Mouse (Mus musculus) heart, embryonic 15.5 days (tissue): Measurements from ENCODE around the gene Actg1. TPM values are rescaled to one million over a fixed set of nuclear protein-coding genes. Genes with fewer than 3 reads are reported as not detected.
A peak's percentile ranks its signal among the peaks of the same experiment; 100 is the strongest.

Experiments
- ATAC-seq: fragments of 200-750 bp; cut with Nextera tagmentation; replicated peaks from 2 replicates; pipeline ENCODE4 v1.8.0; 2017; ENCODE audit warnings: low read depth, moderate TSS enrichment; ENCODE audit not compliant: insufficient number of reproducible peaks, insufficient read depth, low FRiP score
- H3K27ac ChIP-seq: fragments of 300-500 bp; sonication (generic); 2 replicates; pipeline ENCODE4 v1.5.1; 2015; ENCODE audit warnings: mild to moderate bottlenecking, inconsistent platforms
- H3K27me3 ChIP-seq: fragments of 300-500 bp; sonication (generic); 2 replicates; pipeline ENCODE4 v1.6.1; 2015; ENCODE audit warnings: inconsistent platforms
- H3K36me3 ChIP-seq: fragments of 300-500 bp; sonication (generic); 2 replicates; pipeline ENCODE4 v1.6.1; 2015; ENCODE audit warnings: mild to moderate bottlenecking, inconsistent platforms
- H3K4me1 ChIP-seq: fragments of 300-500 bp; sonication (generic); replicated peaks from 2 replicates; pipeline ENCODE4 v1.6.1; 2015; ENCODE audit warnings: inconsistent platforms
- H3K4me2 ChIP-seq: fragments of 300-500 bp; sonication (generic); 2 replicates; pipeline ENCODE4 v1.6.1; 2015; ENCODE audit warnings: inconsistent platforms, mild to moderate bottlenecking, moderate library complexity
- H3K4me3 ChIP-seq: fragments of 300-500 bp; sonication (generic); 2 replicates; pipeline ENCODE4 v1.5.1; 2015; ENCODE audit warnings: mild to moderate bottlenecking, inconsistent platforms
- H3K9ac ChIP-seq: fragments of 300-500 bp; sonication (generic); 2 replicates; pipeline ENCODE4 v1.6.1; 2015; ENCODE audit warnings: mild to moderate bottlenecking, inconsistent platforms
- H3K9me3 ChIP-seq: fragments of 300-500 bp; sonication (generic); replicated peaks from 2 replicates; pipeline ENCODE4 v1.6.1; 2016; ENCODE audit warnings: inconsistent platforms
- WGBS: fragments of 180-500 bp; shearing (Covaris S2); methylation state at CpG from one replicate; pipeline ENCODE4 v1.1.7; 2015; ENCODE audit warnings: mixed read lengths; 5-methylcytosine and 5-hydroxymethylcytosine counted together
- polyA plus RNA-seq: library from polyadenylated mRNA; unstranded; fragments of >200 nt; fragmentation: Nextera tagmentation; extraction: Ambion mirVana; gene quantifications from 2 replicates; pipeline ENCODE4 v1.2.1, GENCODE M21; 2015

Gene Actg1
- polyA plus RNA-seq, 1 experiment from 2014 or later: 921 TPM

- Histone ChIP-seq H3K27me3 (no peaks in the 10 kb centered on the region), H3K4me2 (peak overlapping the region; percentile 97), H3K4me3 (peak overlapping the region; percentile 82), H3K27ac (peak overlapping the region; percentile 67), H3K9ac (peak overlapping the region; percentile 86), H3K9me3 (no peaks in the 10 kb centered on the region), H3K36me3 (peaks cover 60% of the 10 kb centered on the region), H3K4me1 (peaks cover 69% of the 10 kb centered on the region)
- WGBS: 2% methylated on average over 34 of the region's 40 CpGs
- ATAC-seq: peak; percentile 7
These were observed 29.8 kb upstream of the Actg1 start for GRCm38 (mm10) chr11:120378031-120378610.

DNA sequence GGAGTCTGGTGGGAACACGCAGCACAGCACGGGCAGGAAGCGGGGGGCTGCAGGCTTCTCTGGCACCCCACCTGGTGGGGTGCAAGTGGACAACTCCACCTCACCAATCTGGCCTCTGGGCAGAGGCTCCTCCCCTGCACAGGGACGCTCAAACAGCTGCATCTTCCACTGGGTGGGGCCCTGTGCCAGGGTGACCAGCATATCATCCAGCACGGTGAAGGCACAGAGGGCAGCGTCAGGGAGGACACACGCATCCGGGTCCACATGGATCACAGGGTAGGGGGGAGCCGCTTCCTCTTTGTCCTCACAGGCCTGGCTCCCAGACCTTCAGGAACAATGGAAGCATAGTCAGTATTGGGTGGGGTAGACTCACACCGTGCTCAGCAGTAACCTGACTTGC lies 29.0 kb upstream of the Actg1 start:
- no peaks in the 10 kb centered on the region for H3K9me3 ChIP-seq
- H3K4me2 ChIP-seq: peak overlapping the region; percentile 97
- no peak for ATAC-seq
- 64% methylated on average over 10 of the region's 10 CpGs for WGBS
- peak overlapping the region; percentile 86 for H3K9ac ChIP-seq
- H3K27me3 ChIP-seq: no peaks in the 10 kb centered on the region
- peaks cover 65% of the 10 kb centered on the region for H3K4me1 ChIP-seq
- H3K36me3 ChIP-seq: peaks cover 61% of the 10 kb centered on the region
- H3K4me3 ChIP-seq: peak overlapping the region; percentile 82
- no peak overlapping the region; the same call in 1 of the 2 replicates for H3K27ac ChIP-seq

GRCm38 (mm10) chr11:120376302-120377160 lies 28.2 kb upstream of the Actg1 start:
- no peak for ATAC-seq
- WGBS: 85% methylated on average over 17 of the region's 17 CpGs
- H3K9ac ChIP-seq: no peak overlapping the region
- H3K4me3 ChIP-seq: peak overlapping the region; percentile 82; the same call in 1 of the 2 replicates
- H3K27ac ChIP-seq: no peak overlapping the region
- H3K36me3 ChIP-seq: peaks cover 62% of the 10 kb centered on the region
- H3K4me1 ChIP-seq: peaks cover 57% of the 10 kb centered on the region
- no peaks in the 10 kb centered on the region for H3K9me3 ChIP-seq
- H3K4me2 ChIP-seq: no peak overlapping the region
- H3K27me3 ChIP-seq: no peaks in the 10 kb centered on the region

GRCm38 (mm10) chr11:120375324-120375723 lies 27.0 kb upstream of the Actg1 start:
- H3K9me3 ChIP-seq: no peaks in the 10 kb centered on the region
- H3K27ac ChIP-seq: no peak overlapping the region
- H3K4me3 ChIP-seq: no peak overlapping the region
- 93% methylated on average over 10 of the region's 10 CpGs for WGBS
- peaks cover 54% of the 10 kb centered on the region for H3K36me3 ChIP-seq
- no peak overlapping the region for H3K4me2 ChIP-seq
- no peak overlapping the region for H3K9ac ChIP-seq
- peaks cover 49% of the 10 kb centered on the region for H3K4me1 ChIP-seq
- no peaks in the 10 kb centered on the region for H3K27me3 ChIP-seq
- ATAC-seq: no peak

- ATAC-seq: peak; percentile 63
- Histone ChIP-seq H3K4me2 (no peak overlapping the region), H3K9ac (peak overlapping the region; percentile 5), H3K9me3 (no peaks in the 10 kb centered on the region), H3K4me3 (no peak overlapping the region), H3K36me3 (peaks cover 60% of the 10 kb centered on the region), H3K27me3 (no peaks in the 10 kb centered on the region), H3K4me1 (peaks cover 43% of the 10 kb centered on the region), H3K27ac (peak overlapping the region; percentile 83)
- WGBS: 62% methylated on average over 23 of the region's 23 CpGs
These were observed 25.7 kb upstream of the Actg1 start for GRCm38 (mm10) chr11:120373820-120374586.

DNA sequence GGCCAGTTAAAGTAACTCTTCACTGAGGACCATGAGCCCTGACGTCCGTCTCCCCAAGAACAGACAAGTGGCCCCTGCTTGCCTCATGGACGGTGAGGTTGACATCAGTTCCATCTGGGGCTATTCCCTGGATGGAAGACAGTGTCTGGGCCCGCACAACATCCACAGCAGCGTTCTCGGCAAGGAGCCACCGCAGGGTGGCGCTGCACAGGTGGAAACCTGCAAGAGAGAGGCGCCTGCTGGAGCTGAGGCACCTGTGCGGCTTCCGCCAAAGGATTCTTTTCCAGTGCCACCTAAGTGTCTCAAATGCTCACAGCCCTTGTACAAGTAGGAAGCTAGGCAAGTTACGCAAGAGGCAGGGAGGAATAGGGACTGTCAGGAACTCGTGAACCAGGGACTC lies 24.7 kb upstream of the Actg1 start:
- Histone ChIP-seq H3K27me3 (no peaks in the 10 kb centered on the region), H3K4me3 (no peak overlapping the region), H3K9ac (no peak overlapping the region), H3K9me3 (no peaks in the 10 kb centered on the region), H3K27ac (peak overlapping the region; percentile 83; the same call in 1 of the 2 replicates), H3K4me2 (no peak overlapping the region), H3K4me1 (peaks cover 38% of the 10 kb centered on the region), H3K36me3 (peaks cover 64% of the 10 kb centered on the region)
- no peak for ATAC-seq
- WGBS: 62% methylated on average over 13 of the region's 13 CpGs

GRCm38 (mm10) chr11:120369656-120370055 lies 21.3 kb upstream of the Actg1 start:
- no peak overlapping the region for H3K27ac ChIP-seq
- ATAC-seq: peak; percentile 44; the same call in 1 of the 2 replicates
- H3K4me2 ChIP-seq: no peak overlapping the region
- peaks cover 33% of the 10 kb centered on the region for H3K4me1 ChIP-seq
- H3K9me3 ChIP-seq: no peaks in the 10 kb centered on the region
- 31% methylated on average over 8 of the region's 8 CpGs for WGBS
- H3K27me3 ChIP-seq: no peaks in the 10 kb centered on the region
- peaks cover 40% of the 10 kb centered on the region for H3K36me3 ChIP-seq
- no peak overlapping the region for H3K4me3 ChIP-seq
- no peak overlapping the region for H3K9ac ChIP-seq

- ATAC-seq: no peak
- Histone ChIP-seq H3K4me1 (peaks cover 17% of the 10 kb centered on the region), H3K9ac (no peak overlapping the region)
These were observed 18.2 kb upstream of the Actg1 start for GRCm38 (mm10) chr11:120366443-120367027.

GRCm38 (mm10) chr11:120362891-120363290 lies 14.5 kb upstream of the Actg1 start:
- Histone ChIP-seq H3K9me3 (no peaks in the 10 kb centered on the region), H3K4me2 (no peak overlapping the region), H3K9ac (no peak overlapping the region), H3K36me3 (no peaks in the 10 kb centered on the region), H3K27ac (no peak overlapping the region), H3K4me1 (peaks cover 38% of the 10 kb centered on the region), H3K4me3 (no peak overlapping the region), H3K27me3 (no peaks in the 10 kb centered on the region)
- 91% methylated on average over 6 of the region's 6 CpGs for WGBS
- ATAC-seq: no peak

More at GRCm38 (mm10) chr11:120366443-120367027, 18.2 kb upstream of the Actg1 start:
- 36% methylated on average over 7 of the region's 7 CpGs for WGBS
- H3K27me3 ChIP-seq: no peaks in the 10 kb centered on the region
- no peak overlapping the region for H3K4me3 ChIP-seq
- no peak overlapping the region for H3K27ac ChIP-seq
- no peak overlapping the region for H3K4me2 ChIP-seq
- peaks cover 14% of the 10 kb centered on the region; the same call in 1 of the 2 replicates for H3K36me3 ChIP-seq
- H3K9me3 ChIP-seq: no peaks in the 10 kb centered on the region

DNA sequence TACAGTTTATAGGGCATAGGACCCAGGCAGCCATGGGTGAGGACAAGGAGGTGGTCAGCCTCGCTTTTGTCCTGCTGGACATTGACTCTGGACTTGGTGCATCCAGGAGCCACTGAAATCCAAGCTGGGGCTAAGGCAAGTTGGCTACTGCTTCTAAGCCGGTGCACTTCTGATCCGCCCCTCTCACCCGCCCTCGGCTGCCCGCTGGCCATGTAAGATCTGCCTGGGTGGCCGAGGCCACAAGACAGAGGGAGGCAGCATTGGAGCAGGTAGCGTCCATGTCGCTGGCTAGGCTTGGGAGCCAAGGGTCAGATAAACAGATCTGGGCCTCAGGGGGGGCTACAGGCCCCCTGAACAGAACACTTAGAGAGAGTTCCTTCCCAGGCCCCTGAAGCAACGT lies 13.0 kb upstream of the Actg1 start, which contains the start of gene Fscn2:
Gene Fscn2 (plus strand): TSS at position 240 of the 400 bp plus-strand sequence.
- no peak for ATAC-seq
- H3K4me1 ChIP-seq: peaks cover 39% of the 10 kb centered on the region
- H3K27ac ChIP-seq: no peak within 1 kb of the TSS
- H3K4me2 ChIP-seq: no peak within 1 kb of the TSS
- no peaks in the 10 kb centered on the region for H3K27me3 ChIP-seq
- no peaks in the 10 kb centered on the region for H3K9me3 ChIP-seq
- H3K9ac ChIP-seq: no peak within 1 kb of the TSS
- WGBS: 81% methylated on average over 10 of the region's 10 CpGs
- H3K4me3 ChIP-seq: no peak within 1 kb of the TSS
- no peaks in the 10 kb centered on the region for H3K36me3 ChIP-seq

DNA sequence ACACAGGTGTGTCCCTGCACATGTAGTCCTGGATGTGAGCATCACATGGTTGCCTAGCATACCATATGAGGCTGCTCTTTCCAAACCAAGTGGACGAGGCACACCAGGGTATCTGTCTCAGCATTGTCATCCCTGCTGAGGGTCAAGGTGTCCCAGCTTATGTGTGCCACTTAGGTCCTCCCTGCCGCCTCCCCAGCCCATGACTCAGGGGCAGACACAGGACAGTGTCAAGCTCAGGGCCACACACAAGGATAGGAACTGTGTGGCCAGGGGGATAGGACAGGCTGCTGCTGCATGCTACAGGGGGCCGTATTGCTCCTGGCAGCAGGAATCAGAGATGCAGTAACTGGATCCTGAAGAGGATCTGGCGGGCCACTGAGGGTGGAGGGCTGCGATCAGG lies 12.4 kb upstream of the Actg1 start:
- WGBS: 85% methylated on average over 5 of the region's 5 CpGs
- H3K9me3 ChIP-seq: no peaks in the 10 kb centered on the region
- H3K9ac ChIP-seq: no peak overlapping the region
- peaks cover 36% of the 10 kb centered on the region for H3K4me1 ChIP-seq
- H3K36me3 ChIP-seq: no peaks in the 10 kb centered on the region
- no peak overlapping the region for H3K4me2 ChIP-seq
- H3K27ac ChIP-seq: no peak overlapping the region
- H3K27me3 ChIP-seq: no peaks in the 10 kb centered on the region
- no peak overlapping the region for H3K4me3 ChIP-seq
- no peak for ATAC-seq
